Mouse (Mus musculus): Measurements from ENCODE around the gene Zfyve28. TPM values are rescaled to one million over a fixed set of nuclear protein-coding genes. Genes with fewer than 3 reads are reported as not detected.

Gene Zfyve28
- total RNA-seq, 2 experiments from 2014 or later = 0.68 to 0.83 TPM

Other genes with a start within 250 kb of the Zfyve28 start
- gene Poln, start 119.0 kb downstream of the Zfyve28 start, total RNA-seq (2021) = 1 to 10 TPM; 2.6 to 3.5 TPM
- gene Haus3, start 118.9 kb downstream of the Zfyve28 start, total RNA-seq (2021) = 1 to 10 TPM; 3.4 to 4.1 TPM
- gene Mxd4, start 100.7 kb downstream of the Zfyve28 start, total RNA-seq (2021) = 10 to 100 TPM; 73.8 to 84.6 TPM
- gene Cfap99, start 151 bp upstream of the Zfyve28 start, total RNA-seq (2021) = not detected
- gene Rnf4, start 47.8 kb upstream of the Zfyve28 start, total RNA-seq (2021) = 10 to 100 TPM; 31.0 to 31.7 TPM
- 10 to 100 TPM; 23.7 TPM for gene Fam193a, start 81.5 kb upstream of the Zfyve28 start, total RNA-seq (2021)
- 1 to 10 TPM; 5.5 to 6.7 TPM for gene Tnip2, start 225.5 kb upstream of the Zfyve28 start, total RNA-seq (2021)
- gene Sh3bp2, start 237.4 kb upstream of the Zfyve28 start, total RNA-seq (2021) = 1 to 10 TPM; 3.8 to 5.5 TPM